Mouse (Mus musculus) ovary, postnatal 36 days (tissue): ENCODE results near the gene Gna14.

Experiments used
- DNase-seq: peaks from one replicate; pipeline ENCODE4 v3.0.0; 2022; ENCODE audit warnings: low spot score, mixed read lengths

Gna14 gene

DNA sequence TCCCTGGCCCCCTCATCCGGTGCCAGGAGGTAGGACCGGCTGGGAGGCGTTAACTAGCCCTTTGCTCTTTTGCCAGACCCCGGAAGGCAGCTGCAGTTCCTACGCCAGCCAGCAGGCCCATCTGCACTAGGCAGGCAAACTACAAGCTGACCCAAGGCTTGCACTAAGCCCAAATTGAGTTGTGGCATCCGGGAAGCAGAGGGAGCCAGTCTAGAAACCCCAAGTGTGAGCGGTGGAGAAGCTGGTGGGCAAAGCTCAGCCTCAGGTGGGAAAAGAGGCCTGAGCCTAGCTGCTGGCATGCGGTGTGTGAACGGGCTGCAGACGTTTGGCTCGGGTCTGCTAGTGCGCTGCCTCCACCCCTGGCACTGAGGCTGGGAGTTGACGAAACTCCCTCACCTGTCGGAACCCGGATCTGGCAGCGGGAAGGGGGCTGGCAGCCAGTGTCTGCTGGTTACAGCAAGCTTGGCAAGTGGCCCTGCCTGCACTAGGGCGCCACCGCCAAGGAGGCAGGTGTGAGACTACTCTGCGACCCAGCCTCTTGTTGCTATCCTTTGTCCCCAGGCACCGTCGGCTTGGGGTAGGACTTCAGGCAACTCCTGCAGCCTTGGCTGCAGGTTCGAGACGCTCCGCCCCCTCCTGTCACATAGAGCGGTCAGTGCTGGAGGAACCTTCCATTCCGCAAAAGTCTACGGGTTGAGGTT lies at the start of gene Gna14:
TSS of gene Gna14 (plus strand) at position 232 of the 701 bp plus-strand sequence.
- peak; percentile 77 for DNase-seq

DNA sequence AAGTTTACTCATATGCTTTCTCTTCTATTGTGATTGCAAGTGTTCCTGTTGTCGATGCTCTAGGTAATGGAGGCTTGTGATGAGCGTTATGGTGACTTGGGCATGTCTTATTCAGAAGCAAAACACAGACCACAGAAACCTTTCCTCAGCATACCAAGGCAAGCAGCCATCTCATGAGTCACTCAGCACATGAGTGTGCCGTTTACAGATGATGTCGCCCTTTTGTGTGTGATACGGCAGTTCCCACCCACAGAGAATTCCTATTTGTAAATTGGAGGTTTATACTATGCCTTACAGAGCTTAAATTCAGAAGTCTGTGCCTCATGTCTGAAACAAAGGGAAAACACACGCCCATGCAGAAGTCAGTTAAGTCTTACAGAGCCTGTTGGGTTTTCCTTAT lies 49.0 kb upstream of the Gna14 start:
- no peak for DNase-seq

DNA sequence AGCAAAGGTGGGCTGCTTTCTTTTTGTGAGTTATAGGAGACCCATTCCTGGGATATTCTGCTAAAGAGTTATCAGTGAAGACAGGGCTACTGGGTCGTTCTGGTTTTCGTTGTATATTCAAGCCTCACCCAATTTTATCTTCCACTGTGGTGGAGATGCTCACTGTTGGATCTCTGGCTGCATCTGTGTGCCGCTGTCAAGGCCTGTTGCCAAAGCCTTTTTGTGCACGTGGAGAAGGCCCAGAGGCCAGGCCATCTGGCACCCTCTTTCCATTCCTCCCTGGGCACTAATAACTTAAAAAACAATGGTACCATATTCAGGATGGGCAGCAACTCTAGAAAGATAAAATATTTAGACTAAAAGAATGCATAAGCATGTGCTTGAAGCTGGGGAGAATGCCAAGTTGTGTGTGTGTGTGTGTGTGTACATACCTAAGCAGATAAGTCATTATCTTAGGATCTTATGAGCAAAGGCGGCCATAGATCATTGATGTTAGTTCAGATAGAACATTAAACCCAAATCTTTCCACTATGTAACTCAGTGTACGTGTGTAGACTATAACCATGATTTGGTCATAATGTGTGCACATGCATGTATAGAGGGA lies 45.3 kb upstream of the Gna14 start:
- DNase-seq: no peak

DNA sequence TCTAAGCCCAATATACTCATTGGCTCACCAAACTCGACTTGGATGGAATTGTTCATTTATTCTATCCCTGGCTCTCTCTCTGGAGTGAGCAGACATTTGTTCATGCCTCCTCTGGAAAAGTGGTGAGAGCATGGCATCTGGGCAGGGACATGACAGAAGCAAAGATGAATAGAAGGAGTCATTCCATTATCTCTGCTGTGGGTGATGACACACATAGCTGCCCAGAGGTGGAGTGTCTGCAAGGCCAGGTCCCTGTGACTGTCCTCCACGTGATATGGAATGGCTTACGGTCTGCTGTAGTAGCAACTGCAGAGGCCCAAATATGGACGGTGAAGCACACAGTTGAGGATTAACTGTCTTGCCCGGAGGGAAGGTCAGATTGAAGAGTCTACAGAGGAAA lies 41.2 kb upstream of the Gna14 start:
- DNase-seq: no peak

DNA sequence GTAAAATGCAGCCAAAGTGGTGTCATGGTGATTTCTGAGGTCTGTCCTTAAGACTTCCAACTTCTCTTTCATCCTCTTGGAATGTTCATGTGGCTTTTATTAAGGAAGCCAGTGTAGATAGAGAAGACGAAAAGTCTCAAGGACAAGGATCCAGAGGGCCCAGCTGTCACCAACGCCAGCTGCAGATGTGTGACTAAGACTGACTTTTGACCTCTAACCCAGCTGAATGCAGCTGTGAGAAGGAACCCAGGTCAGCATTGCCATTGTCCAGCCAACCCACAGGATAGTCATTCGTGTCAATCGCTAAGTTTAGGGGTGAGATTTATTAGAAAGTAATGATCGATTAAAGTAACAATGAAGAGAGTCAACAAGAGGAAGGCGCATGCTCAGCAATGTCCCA lies 32.5 kb upstream of the Gna14 start:
- DNase-seq: no peak

DNA sequence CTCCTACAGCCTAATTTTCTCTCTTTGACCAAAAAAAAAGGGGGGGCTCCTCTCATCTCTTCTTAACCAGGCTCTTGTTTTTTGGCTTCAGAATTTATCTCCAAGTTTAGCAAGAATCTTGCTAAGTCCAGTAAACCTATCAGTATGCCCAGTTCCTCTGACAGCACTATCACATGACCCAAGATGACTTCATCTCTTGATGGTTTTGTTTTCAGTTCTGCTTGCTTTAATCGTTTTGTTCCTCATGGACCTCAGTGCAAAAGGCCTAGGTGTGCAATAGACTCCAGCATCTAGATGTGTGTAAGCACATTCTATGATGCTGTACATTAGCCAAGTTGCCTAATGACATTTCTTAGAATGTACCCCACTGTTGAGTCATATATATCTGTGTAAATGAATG lies 27.8 kb upstream of the Gna14 start:
- DNase-seq: no peak

DNA sequence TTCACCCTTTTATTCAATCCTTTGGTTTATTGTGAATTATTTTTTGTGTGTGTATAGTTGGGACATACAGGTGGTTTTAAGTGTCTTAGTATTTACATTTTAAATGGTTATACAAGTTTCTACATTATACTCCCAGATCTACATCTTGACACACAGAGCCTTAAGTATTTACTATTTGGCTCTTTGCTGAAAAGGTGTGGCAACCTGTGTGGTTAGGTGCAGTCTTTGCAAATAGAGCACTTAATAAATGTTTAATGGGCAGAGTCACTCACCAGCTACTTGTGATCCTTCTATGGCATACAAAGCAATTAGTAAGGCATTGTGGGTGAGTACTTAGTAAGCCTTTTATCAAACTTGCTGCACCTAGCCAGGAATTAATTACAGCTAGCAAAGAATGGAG lies 24.3 kb upstream of the Gna14 start:
- DNase-seq: no peak

DNA sequence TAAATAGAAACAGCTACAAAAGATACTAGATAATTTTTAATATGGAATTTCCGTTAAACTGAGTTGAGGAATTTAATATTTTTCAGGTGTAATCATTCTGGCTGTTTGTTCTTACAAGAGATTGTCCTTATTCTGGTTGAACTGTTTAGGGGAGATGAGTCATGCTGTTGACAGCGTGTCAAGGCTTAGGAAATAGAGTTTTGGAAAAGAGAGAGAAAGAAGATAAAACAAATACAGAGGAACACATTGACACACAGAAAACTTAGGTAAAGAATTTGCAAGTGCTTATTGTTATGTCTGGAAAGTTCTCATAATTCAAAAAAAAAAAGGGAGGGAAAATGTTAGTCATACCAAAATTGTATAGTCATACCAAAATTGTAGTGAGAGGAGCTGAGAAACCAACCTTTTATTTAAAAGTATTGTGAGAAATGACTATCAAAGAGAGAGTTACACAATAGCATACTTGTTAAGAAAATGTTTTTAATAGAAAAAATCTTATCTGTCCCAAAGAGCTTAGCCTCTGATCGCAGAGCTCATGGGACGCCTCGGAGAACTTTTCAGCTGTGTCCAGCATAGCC lies 17.4 kb upstream of the Gna14 start:
- no peak for DNase-seq

DNA sequence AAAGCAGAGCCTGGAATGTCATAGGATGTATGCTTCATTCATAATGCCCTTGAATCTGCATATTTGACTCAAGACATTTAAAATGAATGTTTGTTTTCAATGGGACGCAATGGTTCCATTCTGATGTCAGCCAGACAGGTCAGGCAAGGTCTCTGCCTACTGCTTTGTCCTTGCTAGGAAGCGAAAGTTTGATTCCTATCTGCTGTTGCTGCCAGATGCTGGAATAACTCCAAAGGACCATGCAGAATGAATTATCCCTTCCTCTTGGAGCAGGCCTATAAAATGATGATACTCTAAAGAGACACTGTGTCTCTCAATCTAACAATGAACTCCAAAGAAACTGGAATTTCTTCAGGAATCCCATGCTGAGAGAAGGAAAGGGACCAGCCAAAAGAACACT lies 10.0 kb upstream of the Gna14 start:
- no peak for DNase-seq

DNA sequence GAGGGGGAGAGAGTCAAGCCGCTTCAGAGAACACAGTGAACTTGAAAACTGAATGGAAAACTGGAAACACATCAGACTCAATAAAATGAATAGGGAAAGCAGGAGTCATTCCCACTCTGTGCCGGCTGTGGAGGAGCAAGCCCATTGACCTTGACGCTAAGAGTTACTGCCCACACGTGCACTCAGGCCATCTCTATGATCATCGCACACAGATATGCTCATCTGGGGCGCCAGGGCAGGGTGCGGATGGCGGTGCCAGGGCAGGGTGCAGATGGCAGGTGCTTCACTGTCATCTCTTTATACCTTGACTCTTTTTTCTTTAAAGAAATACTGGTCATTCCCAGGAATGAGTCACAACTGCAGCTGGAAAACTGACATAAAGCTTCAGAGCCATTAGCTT lies 4.2 kb upstream of the Gna14 start:
- no peak for DNase-seq

DNA sequence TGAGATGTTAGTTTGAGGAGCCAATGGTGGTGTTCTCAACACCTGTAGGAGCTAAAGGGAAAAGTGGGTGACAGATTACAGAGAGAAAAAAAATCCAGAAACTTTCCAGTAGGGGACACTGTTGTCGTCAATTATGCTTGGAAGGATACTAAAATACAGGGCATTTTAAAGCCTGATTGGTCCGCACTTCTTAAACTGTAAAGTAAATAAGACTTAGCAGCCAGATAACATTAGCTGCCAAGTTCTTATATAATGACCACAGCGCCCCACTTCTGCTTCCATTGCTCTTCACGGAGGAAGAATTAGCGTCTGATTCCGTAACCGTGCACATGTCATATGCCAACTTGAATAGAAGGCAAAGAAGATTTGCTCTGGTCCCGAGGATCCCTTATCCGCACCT lies 683 bp upstream of the Gna14 start:
- DNase-seq: no peak

DNA sequence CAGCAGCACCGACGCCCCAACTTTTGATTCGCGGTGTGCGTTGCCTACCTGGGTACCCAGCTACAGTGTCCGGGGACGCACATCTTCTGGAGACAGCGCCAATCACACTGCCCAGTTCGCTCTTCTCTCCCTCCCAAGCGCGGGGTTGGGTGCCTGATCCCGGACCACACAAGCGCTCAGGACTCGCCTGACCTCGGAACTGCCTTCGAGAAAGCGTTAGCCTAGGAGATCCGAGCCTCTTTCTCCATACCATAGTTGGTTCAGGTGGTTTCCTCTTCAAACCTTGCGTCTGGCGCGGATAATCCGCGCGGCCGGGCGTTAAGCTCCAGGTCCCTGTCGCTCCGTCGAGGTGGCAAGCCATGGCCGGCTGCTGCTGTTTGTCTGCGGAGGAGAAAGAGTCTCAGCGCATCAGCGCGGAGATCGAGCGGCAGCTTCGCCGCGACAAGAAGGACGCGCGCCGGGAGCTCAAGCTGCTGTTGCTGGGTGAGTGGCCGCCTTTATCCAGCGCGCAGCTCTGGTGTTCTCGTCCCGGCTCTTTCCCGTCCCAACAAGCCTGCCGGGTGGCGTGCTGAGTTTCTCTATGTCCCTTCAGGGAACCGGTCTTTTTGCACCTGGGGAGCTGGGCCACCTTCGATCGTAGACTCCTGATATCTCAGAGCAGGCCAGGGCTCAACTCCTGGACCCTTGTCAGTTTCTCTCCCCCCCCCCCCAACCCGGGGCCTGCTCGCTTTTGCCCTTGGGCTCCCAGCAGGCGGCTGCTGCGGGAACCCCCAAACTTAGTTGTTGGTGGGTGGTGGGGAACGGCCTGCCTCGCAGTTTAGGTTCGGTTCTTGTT lies 990 bp downstream of the Gna14 start:
- DNase-seq: peak; percentile 41

DNA sequence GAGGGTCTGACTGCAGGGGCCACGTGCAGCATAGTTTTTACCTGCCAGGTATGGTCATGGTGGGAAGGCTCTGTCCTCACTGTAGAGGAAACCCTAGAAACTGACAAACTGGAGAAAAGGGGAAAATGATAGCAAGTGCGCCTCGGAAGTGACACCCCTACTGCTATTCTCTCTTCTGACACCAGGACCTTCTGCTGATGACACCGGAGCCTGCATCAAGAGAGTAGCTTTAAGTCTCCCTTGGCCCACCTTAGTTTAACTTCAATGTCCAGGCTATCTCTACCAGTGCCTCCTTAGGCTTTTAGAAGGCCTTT lies 1.6 kb downstream of the Gna14 start:
- DNase-seq: no peak

DNA sequence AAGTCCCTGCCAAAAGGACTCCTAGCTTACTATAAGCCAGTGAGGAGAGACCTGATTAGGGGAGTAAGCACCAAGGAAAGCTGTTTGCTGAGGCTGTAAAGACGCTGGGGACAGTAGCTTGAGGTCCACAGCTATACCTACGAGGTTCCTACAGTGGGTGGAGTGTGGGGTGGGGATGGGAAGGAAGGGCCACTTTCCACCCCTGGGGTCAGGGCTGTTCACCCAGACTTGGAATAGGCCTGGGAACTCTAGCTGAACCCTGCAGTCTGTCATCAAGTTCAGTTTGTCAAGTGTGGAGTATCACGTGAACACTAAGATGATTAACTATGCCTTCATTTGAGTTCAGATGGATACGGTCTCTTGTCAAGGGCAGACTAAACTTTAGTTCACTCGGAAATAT lies 2.3 kb downstream of the Gna14 start:
- no peak for DNase-seq

DNA sequence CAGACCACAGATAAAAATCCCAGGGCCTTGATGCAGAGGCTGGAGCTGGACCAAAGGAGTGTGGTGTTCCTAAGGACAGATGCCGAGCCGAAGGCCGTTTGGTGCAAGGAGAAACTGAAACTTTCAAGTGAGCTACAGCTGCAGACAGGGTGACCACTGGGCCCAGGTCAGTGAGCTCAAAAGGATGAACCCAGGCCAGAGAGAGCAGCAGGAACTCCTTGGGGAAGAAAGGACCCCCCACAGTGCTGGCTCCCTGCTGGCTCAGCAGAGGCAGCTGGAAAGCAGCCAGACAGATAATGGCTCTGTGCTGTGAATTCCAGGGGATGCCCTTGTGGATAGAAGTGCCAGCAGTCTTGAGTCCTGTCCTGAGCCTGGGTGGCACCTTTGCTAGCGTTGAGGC lies 3.7 kb downstream of the Gna14 start:
- DNase-seq: peak; percentile 58

DNA sequence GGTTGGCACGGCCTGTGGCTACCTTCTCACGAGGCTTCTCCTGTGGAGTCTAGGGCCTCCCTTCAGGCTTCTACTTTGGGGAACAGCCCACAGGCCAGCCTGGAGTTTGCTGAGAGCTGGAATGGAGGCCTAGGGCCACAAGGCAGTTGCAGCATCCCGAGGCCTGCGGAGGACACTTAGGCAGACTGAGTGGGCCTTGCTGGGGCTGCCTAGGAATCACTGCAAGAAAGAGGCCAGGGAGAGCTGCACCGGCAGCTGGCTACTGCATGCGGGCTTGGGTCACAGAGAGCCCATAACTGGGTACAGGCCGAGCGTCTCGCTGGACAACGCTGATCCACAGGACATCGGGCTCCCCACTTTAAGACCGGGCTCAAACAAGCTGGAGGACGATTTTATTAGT lies 4.3 kb downstream of the Gna14 start:
- DNase-seq: no peak

DNA sequence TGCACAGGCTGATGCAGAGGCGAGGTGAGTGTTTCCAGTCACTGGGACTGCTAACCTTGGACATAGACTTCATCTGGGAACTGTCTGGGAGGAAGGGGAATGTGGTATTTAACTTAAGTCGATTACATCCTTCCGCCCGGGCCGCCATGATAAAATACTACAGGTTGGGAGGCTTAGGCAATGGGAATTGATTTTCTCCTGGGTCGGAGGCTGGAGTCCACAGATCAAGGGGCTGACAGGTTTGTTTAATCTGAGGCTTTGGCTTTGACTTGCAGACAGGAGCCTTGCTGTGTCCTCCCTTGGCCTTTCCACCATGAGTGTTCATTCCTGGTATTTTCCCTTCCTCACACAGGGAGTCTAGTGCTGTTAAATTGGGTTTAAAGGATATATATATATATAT lies 5.8 kb downstream of the Gna14 start:
- DNase-seq: no peak

DNA sequence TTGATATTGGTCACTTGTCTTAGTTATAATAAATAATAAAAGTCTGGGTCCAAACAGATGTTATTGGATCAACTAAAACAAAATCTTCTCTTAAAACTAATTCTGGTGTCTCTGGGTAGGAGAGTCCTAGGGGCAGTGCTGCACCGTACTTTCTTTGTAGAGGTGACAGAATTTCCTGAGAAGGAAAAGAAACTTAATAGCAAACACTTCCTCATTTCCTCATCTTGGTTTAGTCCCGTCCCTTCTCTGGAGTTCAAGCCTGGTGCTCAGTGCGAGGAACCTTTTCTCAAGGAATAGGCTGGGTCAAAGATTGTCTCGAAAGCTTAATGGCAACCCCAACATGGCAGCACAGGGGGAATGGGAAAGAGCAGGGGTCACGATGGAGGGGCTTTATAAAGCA lies 7.8 kb downstream of the Gna14 start:
- no peak for DNase-seq

DNA sequence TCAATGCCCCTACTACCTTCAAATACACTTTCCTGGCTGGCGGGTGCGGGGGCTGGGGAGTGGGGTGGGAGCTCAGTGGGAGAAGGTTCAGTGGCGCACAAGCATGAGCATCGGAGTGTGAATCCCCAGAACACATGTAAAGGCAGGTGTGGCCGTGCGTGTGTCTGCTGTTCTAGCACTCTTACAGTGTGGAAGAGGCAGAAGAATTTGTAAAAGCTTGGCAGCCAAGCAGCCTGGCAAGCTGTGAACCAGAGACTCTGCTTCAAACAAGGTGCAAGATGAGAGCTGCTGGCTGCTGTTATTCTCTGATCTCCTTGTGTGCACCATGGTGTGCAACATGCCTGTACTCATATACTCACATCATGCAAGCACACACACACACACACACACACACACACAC lies 11.1 kb downstream of the Gna14 start:
- no peak for DNase-seq

DNA sequence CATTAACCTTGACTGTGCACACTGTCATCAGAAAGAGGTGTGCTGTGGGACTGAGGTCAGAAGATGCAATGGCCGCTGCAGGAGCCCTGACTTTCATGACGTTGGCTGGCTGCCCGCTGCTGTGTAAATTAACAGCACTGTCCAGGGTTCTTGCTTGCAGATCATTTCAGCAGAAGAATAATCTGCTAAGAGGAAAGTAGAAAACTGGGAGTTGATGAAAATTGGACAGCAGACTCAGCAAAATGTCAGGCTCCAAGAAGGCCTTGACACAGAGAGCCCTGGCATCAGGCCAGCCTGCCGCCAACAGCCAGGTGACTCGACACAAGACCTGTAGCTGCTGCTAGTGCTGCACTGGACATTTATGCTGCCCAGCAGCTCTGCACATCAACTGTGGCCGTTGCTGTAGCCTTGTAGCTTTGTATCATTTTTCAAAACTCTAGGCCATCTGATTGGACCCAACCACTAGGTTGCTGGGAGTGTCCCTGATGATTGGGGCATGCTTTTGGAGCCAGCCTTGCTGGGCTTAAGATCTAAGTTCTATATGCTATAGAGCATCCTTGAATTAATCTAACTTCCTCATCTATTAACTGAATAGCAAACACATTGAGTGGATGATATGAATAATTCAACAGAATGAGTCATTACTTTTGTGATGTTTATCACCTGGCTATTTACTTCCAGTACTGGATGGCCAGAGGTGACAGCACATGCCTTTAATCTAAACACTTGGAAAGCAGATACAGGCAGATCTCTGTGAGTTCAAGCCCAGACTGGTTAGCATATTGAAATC lies 12.5 kb downstream of the Gna14 start:
- peak; percentile 24 for DNase-seq

DNA sequence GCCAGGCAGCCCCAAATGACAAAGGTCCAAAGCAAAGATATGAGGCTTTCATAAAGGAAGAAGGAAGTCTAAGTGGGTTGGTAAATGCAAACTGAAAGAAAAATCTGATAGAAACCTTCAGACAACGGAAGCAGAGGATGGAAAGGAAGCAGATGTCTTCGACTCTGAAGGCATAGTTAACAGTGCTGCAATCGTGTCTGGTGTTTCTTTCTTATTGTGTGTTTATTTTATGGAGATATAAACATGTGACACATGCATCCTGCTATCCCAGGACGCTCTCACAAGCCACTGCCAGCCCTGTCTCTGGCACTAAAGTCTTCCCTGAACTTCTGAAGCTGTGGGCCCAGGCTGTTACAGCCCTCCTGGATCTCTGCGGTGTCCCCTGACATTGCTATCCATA lies 13.2 kb downstream of the Gna14 start:
- DNase-seq: no peak

DNA sequence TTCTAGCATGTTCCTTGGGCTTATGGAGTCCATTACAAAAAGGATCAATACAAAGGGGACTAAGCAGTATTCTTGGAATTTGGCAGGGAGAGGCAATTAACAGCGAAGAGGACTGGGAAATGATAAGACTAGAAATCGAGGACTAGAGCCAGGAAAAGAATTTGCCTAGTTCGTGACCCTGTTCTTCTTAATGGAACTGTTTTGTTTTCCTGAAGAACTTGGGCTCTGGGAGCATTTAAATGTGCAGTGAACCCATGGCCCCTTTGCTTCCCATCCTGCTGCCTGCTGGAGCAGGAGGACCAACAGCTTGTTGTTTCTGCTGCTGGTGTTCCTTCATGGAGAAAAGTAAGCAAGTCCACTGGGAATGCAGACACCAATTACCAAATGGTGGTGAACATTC lies 15.3 kb downstream of the Gna14 start:
- no peak for DNase-seq
